Mouse (Mus musculus): ENCODE results near the gene D430041D05Rik. TPM values are rescaled to one million over a fixed set of nuclear protein-coding genes. Genes with fewer than 3 reads are reported as not detected.

Gene D430041D05Rik
- polyA plus RNA-seq, 1 experiment = not detected

DNA sequence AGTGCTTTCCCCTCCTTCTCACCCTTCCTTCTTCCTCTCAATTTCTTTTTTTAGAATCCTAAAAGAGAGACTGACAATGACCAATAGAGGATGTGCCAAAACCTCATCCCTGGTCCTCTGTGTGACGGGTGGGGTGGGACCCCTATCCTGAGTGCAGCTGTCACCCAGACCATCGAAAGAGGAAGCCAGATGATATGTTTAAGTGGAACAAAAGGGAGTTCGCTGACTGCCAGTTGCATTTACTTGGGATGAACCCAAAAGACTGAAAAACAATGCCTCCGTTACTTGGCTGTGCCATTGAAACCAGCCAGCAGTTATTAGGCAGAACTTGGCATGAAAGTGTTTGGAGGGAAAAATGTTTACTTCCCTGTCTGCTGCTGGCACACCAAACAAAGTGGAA, 159.2 kb downstream of the D430041D05Rik start:
- Histone ChIP-seq H3K27me3 (ENCODE audit: control insufficient read depth) (no peaks in the 10 kb centered on the region), H3K36me3 (ENCODE audit: control insufficient read depth) (no peaks in the 10 kb centered on the region), H3K4me3 (replicated peaks) (no peak overlapping the region), H3K4me1 (ENCODE audit: control insufficient read depth) (peaks cover 2% of the 10 kb centered on the region), H3K9me3 (ENCODE audit: control insufficient read depth, low read length) (no peaks in the 10 kb centered on the region)
- TF ChIP-seq GATA1 (IDR thresholded peaks at IDR 0.05; ENCODE audit: low read length) = no peak

DNA sequence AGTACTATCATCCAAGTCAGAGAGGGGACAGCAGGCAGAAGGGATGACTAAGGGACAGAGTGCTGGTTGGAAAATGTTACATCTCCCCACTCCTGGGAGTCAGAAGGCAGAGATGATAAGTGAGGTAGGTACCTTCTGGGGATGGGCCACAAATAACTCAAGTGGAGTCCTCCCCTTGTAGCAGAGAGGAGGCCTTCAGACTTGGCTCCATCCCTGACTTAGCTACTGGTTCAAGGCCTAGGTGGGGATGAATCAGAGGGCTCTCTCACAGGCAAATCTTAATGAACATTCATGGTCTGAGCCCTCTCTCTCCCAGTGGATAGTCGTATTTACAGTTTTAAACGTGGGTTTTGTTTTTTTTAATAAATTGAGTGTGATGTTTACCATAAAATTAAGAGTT, 161.0 kb downstream of the D430041D05Rik start:
- H3K9me3 ChIP-seq (ENCODE audit: control insufficient read depth, low read length) = no peaks in the 10 kb centered on the region
- H3K4me1 ChIP-seq (ENCODE audit: control insufficient read depth) = peaks cover 2% of the 10 kb centered on the region
- no peak overlapping the region for H3K4me3 ChIP-seq (replicated peaks)
- H3K36me3 ChIP-seq (ENCODE audit: control insufficient read depth) = no peaks in the 10 kb centered on the region
- H3K27me3 ChIP-seq (ENCODE audit: control insufficient read depth) = no peaks in the 10 kb centered on the region
- no peak for TF ChIP-seq GATA1 (IDR thresholded peaks at IDR 0.05; ENCODE audit: low read length)
- TF ChIP-seq TAL1 (IDR thresholded peaks at IDR 0.05; ENCODE audit: low read length) = no peak

DNA sequence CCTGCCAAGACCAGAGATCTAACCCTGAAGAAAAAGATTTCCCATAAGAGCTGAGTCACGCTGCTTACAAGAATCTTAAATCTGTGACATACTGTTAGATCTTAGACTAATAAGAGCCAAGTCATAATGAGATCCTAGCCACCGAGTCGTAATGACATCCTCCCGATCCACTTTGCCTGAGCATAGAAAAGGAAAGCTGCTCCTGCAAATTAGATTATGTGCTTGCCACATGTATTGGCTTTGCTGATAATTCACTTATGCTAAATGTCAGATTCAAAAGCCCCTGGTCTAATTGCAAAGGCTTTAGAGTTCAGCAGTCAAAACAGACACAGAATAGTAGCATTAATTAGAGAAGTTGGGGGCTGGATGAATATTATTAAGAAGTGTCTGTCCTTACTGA, 164.0 kb downstream of the D430041D05Rik start:
- Histone ChIP-seq H3K4me3 (replicated peaks) (no peak overlapping the region), H3K36me3 (ENCODE audit: control insufficient read depth) (no peaks in the 10 kb centered on the region), H3K4me1 (ENCODE audit: control insufficient read depth) (peaks cover 2% of the 10 kb centered on the region), H3K27me3 (ENCODE audit: control insufficient read depth) (no peaks in the 10 kb centered on the region), H3K9me3 (ENCODE audit: control insufficient read depth, low read length) (no peaks in the 10 kb centered on the region)
- TF ChIP-seq GATA1 (IDR thresholded peaks at IDR 0.05; ENCODE audit: low read length) (no peak), TAL1 (IDR thresholded peaks at IDR 0.05; ENCODE audit: low read length) (no peak)

- peaks cover 2% of the 10 kb centered on the region; the same call in 1 of the 2 replicates for H3K9me3 ChIP-seq (ENCODE audit: control insufficient read depth, low read length)
- H3K4me1 ChIP-seq (ENCODE audit: control insufficient read depth) = no peaks in the 10 kb centered on the region
- no peaks in the 10 kb centered on the region for H3K27me3 ChIP-seq (ENCODE audit: control insufficient read depth)
- TF ChIP-seq TAL1 (IDR thresholded peaks at IDR 0.05; ENCODE audit: low read length) (no peak), GATA1 (IDR thresholded peaks at IDR 0.05; ENCODE audit: low read length) (no peak)
- no peak overlapping the region for H3K4me3 ChIP-seq (replicated peaks)
- H3K36me3 ChIP-seq (ENCODE audit: control insufficient read depth) = no peaks in the 10 kb centered on the region
Measured at GRCm38 (mm10) chr2:104242055-104242454, 168.8 kb downstream of the D430041D05Rik start.

DNA sequence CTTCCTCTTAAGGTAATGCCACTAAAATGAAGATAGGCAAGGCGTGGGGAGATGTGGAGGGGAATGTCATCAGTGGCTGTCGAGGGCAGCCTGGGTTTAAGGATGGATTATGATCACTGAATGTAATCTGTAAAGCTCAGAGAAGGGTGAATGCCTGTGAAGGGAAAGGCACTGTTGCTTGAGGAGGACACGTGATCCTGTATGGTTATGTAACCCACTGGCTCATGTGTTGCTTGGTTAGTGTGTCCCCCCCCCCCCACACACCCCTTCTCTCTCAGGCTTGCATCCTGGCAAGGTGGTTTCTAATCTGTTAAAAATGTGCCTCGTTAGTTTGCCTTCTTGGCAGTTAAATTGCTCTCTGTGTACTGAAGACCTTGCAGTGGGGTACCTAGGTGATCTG, 173.7 kb downstream of the D430041D05Rik start:
- H3K27me3 ChIP-seq (ENCODE audit: control insufficient read depth) = 0 out of 2 replicates have a peak, but pooled peaks cover 2% of the 10 kb centered on the region
- no peak overlapping the region for H3K4me3 ChIP-seq (replicated peaks)
- no peak for TF ChIP-seq GATA1 (IDR thresholded peaks at IDR 0.05; ENCODE audit: low read length)
- no peak for TF ChIP-seq TAL1 (IDR thresholded peaks at IDR 0.05; ENCODE audit: low read length)
- no peaks in the 10 kb centered on the region for H3K4me1 ChIP-seq (ENCODE audit: control insufficient read depth)
- H3K9me3 ChIP-seq (ENCODE audit: control insufficient read depth, low read length) = peaks cover 2% of the 10 kb centered on the region; the same call in 1 of the 2 replicates
- H3K36me3 ChIP-seq (ENCODE audit: control insufficient read depth) = no peaks in the 10 kb centered on the region

DNA sequence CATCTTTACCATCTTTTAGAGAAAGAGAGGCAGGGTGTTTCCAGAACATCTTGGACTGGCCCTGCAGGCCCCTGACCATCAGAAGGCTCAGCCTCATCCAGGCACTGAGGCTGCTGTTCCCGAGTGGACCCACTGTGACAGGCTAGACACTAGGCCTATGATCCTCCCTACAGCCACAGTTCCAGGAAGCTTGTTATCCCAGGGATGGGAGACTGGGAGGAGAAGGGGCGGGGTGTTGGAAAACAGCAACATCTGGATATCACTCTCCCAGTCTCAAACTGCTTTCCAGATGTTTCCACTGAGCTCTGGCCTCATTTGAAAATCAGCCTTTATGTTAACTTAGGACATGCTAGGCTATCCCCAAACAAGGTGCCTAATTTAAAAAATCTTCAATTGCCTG, 180.4 kb downstream of the D430041D05Rik start:
- TF ChIP-seq GATA1 (IDR thresholded peaks at IDR 0.05; ENCODE audit: low read length) (no peak), TAL1 (IDR thresholded peaks at IDR 0.05; ENCODE audit: low read length) (no peak)
- H3K4me1 ChIP-seq (ENCODE audit: control insufficient read depth) = no peaks in the 10 kb centered on the region
- H3K4me3 ChIP-seq (replicated peaks) = no peak overlapping the region

GRCm38 (mm10) chr2:104226057-104226456, 184.8 kb downstream of the D430041D05Rik start:
- Histone ChIP-seq H3K9me3 (ENCODE audit: control insufficient read depth, low read length) (no peaks in the 10 kb centered on the region), H3K27me3 (ENCODE audit: control insufficient read depth) (no peaks in the 10 kb centered on the region; the same call in 1 of the 2 replicates), H3K4me1 (ENCODE audit: control insufficient read depth) (no peaks in the 10 kb centered on the region), H3K36me3 (ENCODE audit: control insufficient read depth) (no peaks in the 10 kb centered on the region), H3K4me3 (replicated peaks) (no peak overlapping the region)
- TF ChIP-seq GATA1 (IDR thresholded peaks at IDR 0.05; ENCODE audit: low read length) (no peak), TAL1 (IDR thresholded peaks at IDR 0.05; ENCODE audit: low read length) (no peak)

More for the DNA sequence above, 180.4 kb downstream of the D430041D05Rik start:
- Histone ChIP-seq H3K9me3 (ENCODE audit: control insufficient read depth, low read length) (no peaks in the 10 kb centered on the region), H3K36me3 (ENCODE audit: control insufficient read depth) (no peaks in the 10 kb centered on the region), H3K27me3 (ENCODE audit: control insufficient read depth) (peaks cover 2% of the 10 kb centered on the region; the same call in 1 of the 2 replicates)

- Histone ChIP-seq H3K4me3 (replicated peaks) (no peak overlapping the region), H3K4me1 (ENCODE audit: control insufficient read depth) (no peaks in the 10 kb centered on the region), H3K36me3 (ENCODE audit: control insufficient read depth) (no peaks in the 10 kb centered on the region), H3K9me3 (ENCODE audit: control insufficient read depth, low read length) (no peaks in the 10 kb centered on the region), H3K27me3 (ENCODE audit: control insufficient read depth) (no peaks in the 10 kb centered on the region)
- TF ChIP-seq GATA1 (IDR thresholded peaks at IDR 0.05; ENCODE audit: low read length) = no peak
- TF ChIP-seq TAL1 (IDR thresholded peaks at IDR 0.05; ENCODE audit: low read length) = no peak
Measured at GRCm38 (mm10) chr2:104219733-104220391, 191.0 kb downstream of the D430041D05Rik start.

DNA sequence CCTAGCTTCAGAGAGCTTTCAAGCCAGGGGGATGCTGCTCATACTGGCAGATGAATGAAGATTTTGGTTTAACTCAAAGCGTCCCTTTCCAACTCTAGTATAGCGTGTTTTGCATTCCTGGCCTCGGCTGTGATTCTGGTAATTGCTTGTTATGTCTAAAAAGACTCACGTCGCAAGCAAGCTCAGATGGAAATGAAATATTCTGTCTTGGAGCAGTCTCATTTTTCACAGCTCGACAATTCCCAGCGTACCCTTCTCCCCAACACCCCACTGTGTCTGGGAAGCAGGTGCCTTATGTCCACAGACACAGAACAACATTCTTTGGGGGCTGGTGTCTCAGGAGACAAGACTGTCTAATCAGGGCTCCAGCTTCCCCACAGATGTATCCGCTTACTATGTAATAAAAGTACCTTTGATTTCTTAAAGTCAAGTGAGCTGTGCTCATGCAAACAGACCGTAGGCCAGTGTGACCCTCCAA, 192.2 kb downstream of the D430041D05Rik start:
- Histone ChIP-seq H3K9me3 (ENCODE audit: control insufficient read depth, low read length) (no peaks in the 10 kb centered on the region), H3K36me3 (ENCODE audit: control insufficient read depth) (no peaks in the 10 kb centered on the region), H3K4me3 (replicated peaks) (no peak overlapping the region), H3K27me3 (ENCODE audit: control insufficient read depth) (no peaks in the 10 kb centered on the region), H3K4me1 (ENCODE audit: control insufficient read depth) (no peaks in the 10 kb centered on the region)
- TF ChIP-seq TAL1 (IDR thresholded peaks at IDR 0.05; ENCODE audit: low read length) (no peak), GATA1 (IDR thresholded peaks at IDR 0.05; ENCODE audit: low read length) (no peak)

All from erythroblast, embryonic 14.5 days (primary cell).